18 mouse cellular contexts compared by ENCODE assay signal in the genomic region with DNA sequence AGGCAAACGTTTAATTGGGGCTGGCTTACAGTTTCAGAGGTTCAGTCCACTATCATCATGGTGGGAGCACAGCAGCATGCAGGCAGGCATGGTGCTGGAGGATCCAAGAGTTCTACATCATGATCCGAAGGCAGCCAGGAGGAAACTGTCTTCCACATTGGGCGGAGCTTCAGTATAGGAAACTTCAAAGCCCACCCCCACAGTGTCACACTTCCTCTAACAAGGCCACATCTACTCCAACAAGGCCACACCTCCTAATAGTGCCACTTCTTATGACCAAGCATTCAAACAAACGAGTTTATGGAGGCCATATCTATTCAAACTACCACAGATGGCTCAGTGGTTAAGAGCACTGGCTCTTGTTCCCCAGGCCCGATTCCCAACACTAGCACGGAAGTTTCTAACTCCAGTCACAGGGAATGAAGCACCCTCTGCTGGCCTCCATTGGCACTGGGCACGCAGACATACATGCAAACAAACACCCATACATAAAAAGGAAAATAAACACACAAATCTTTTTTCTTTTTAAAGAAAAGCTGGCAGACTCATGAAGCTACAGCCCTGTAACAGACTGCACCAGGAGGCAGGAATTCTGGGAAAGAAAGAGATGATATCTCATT. TPM values are rescaled to one million over a fixed set of nuclear protein-coding genes. Genes with fewer than 3 reads are reported as not detected.
A peak's percentile ranks its signal among the peaks of the same experiment; 100 is the strongest.
DNase-seq lines count a peak whose midpoint lies in the region; ATAC-seq and TF ChIP-seq lines count a peak whose summit lies in the region.
"Had no signal": no experiment of that assay in that cellular context is flagged by ENCODE, and none has a peak within 500 bp of the region (broad histone marks: within the 10 kb centered on the region; RNA-seq: fewer than 3 reads in every experiment).

No protein-coding gene starts in this region.

- H3K36me3 ChIP-seq in kidney, adult 2 months (ENCODE audit: control insufficient read depth, insufficient read depth, low read length), result no peaks in the 10 kb centered on the region
- H3K36me3 ChIP-seq in kidney, embryonic 14.5 days (ENCODE audit: control insufficient read depth, insufficient read depth, low read length), result no peaks in the 10 kb centered on the region
- no peaks in the 10 kb centered on the region for H3K36me3 ChIP-seq in lung, embryonic 14.5 days (ENCODE audit: insufficient read depth)

- H3K9me3 ChIP-seq in kidney, embryonic 14.5 days (ENCODE audit: control insufficient read depth, low read length), result no peaks in the 10 kb centered on the region
- no peaks in the 10 kb centered on the region for H3K9me3 ChIP-seq in lung, embryonic 14.5 days (ENCODE audit: low read depth, low read length)
- H3K9me3 ChIP-seq: embryonic facial prominence, embryonic 13.5 days; hindbrain, embryonic 13.5 days; limb, embryonic 15.5 days; midbrain, embryonic 13.5 days had no signal

- H3K9ac ChIP-seq in kidney, embryonic 14.5 days (ENCODE audit: low read depth, low read length), result no peak overlapping the region
- no peak overlapping the region for H3K9ac ChIP-seq in lung, embryonic 14.5 days
- H3K9ac ChIP-seq: embryonic facial prominence, embryonic 13.5 days; hindbrain, embryonic 13.5 days; limb, embryonic 15.5 days; midbrain, embryonic 13.5 days had no signal

- H3K4me2 ChIP-seq in kidney, embryonic 14.5 days (replicated peaks; ENCODE audit: low read depth, low read length), result no peak overlapping the region
- H3K4me2 ChIP-seq in lung, embryonic 14.5 days, result no peak overlapping the region
- H3K4me2 ChIP-seq: embryonic facial prominence, embryonic 13.5 days; hindbrain, embryonic 13.5 days; limb, embryonic 15.5 days; midbrain, embryonic 13.5 days had no signal

- WGBS in kidney, adult 2 months, result 69% methylated on average over 7 of the region's 7 CpGs
- 69% methylated on average over 7 of the region's 7 CpGs for WGBS in kidney, embryonic 14.5 days
- 64% methylated on average over 7 of the region's 7 CpGs for WGBS in lung, embryonic 14.5 days

- H3K27me3 ChIP-seq in kidney, adult 2 months (replicated peaks; ENCODE audit: control insufficient read depth, insufficient read depth, low read length), result no peaks in the 10 kb centered on the region
- H3K27me3 ChIP-seq in kidney, embryonic 14.5 days (ENCODE audit: control insufficient read depth, insufficient read depth, low read length), result no peaks in the 10 kb centered on the region
- H3K27me3 ChIP-seq in lung, embryonic 14.5 days (ENCODE audit: insufficient read depth, low read length), result no peaks in the 10 kb centered on the region
- H3K27me3 ChIP-seq: embryonic facial prominence, embryonic 13.5 days; hindbrain, embryonic 13.5 days; limb, embryonic 15.5 days; midbrain, embryonic 13.5 days had no signal

- ATAC-seq in kidney, embryonic 14.5 days (ENCODE audit: low FRiP score, low TSS enrichment), result no peak
- no peak for ATAC-seq in lung, embryonic 14.5 days (ENCODE audit: insufficient read depth)
- ATAC-seq: CD4-positive, CD25-positive, alpha-beta regulatory T cell, adult 4 months; midbrain, embryonic 13.5 days had no signal

- 0 out of 2 replicates have a peak, but pooled peaks have one; percentile 16 for TF ChIP-seq CTCF in kidney, adult 2 months (conservative IDR thresholded peaks at IDR 0.05; ENCODE audit: insufficient read depth, insufficient read length, low read depth, low read length)
- TF ChIP-seq CTCF in lung, embryonic 14.5 days (IDR thresholded peaks at IDR 0.05; ENCODE audit: low read depth), result peak; percentile 29; the same call in 1 of the 2 replicates

- H3K4me3 ChIP-seq in kidney, adult 2 months (ENCODE audit: insufficient read depth, low read depth, low read length), result no peak overlapping the region
- H3K4me3 ChIP-seq in kidney, embryonic 14.5 days (ENCODE audit: low read length), result no peak overlapping the region
- no peak overlapping the region for H3K4me3 ChIP-seq in lung, embryonic 14.5 days (ENCODE audit: low read depth, low read length)
- H3K4me3 ChIP-seq: embryonic facial prominence, embryonic 13.5 days; hindbrain, embryonic 13.5 days; limb, embryonic 15.5 days; midbrain, embryonic 13.5 days had no signal

- H3K27ac ChIP-seq in kidney, adult 2 months (ENCODE audit: insufficient read depth, low read depth, low read length), result no peak overlapping the region
- H3K27ac ChIP-seq in kidney, embryonic 14.5 days (ENCODE audit: low read depth, low read length), result no peak overlapping the region
- H3K27ac ChIP-seq in lung, embryonic 14.5 days (ENCODE audit: low read depth), result no peak overlapping the region
- H3K27ac ChIP-seq: embryonic facial prominence, embryonic 13.5 days; hindbrain, embryonic 13.5 days; limb, embryonic 15.5 days; midbrain, embryonic 13.5 days had no signal

- DNase-seq in cerebellum, adult 11-12 months, result peak; percentile 4
- no peak for DNase-seq in cerebellum, postnatal 14 days
- DNase-seq in kidney, adult 2 months, result no peak
- DNase-seq in lung, embryonic 14.5 days, result no peak
- no peak for DNase-seq in lung, adult 18-20 months
- DNase-seq in brain, adult 2 months (ENCODE audit: low read depth, low spot score), result peak; percentile 53
- DNase-seq in T-cell, adult 2 months (ENCODE audit: low spot score), result no peak
- DNase-seq: adrenal gland, postnatal 25 days; cerebellum, postnatal 36 days; gastrocnemius, postnatal 10 days; right cerebral cortex, adult 18-20 months; thymus, adult 2 months had no signal

- H3K4me1 ChIP-seq in kidney, adult 2 months (ENCODE audit: control insufficient read depth, insufficient read depth, low read length), result no peaks in the 10 kb centered on the region
- no peaks in the 10 kb centered on the region for H3K4me1 ChIP-seq in kidney, embryonic 14.5 days (ENCODE audit: control insufficient read depth, insufficient read depth, low read length)
- no peaks in the 10 kb centered on the region for H3K4me1 ChIP-seq in lung, embryonic 14.5 days (ENCODE audit: insufficient read depth)
- H3K4me1 ChIP-seq: embryonic facial prominence, embryonic 13.5 days had no signal

- no peak for TF ChIP-seq POLR2A in kidney, adult 2 months (IDR thresholded peaks at IDR 0.05; ENCODE audit: low read depth, low read length)

RNA-seq across cellular contexts. Expression of gene Slc35c1, which starts 13.1 kb away (rescaled TPM):
- polyA plus RNA-seq in kidney, adult 2 months (2012; rRNA removed), result 29.6 and 35.4 TPM in 2 replicates
- polyA plus RNA-seq in kidney, embryonic 14.5 days (2014; fragmentation: Nextera tagmentation; extraction: Ambion mirVana), result 6.9 and 13.6 TPM in 2 replicates
- 14.7 and 16.9 TPM in 2 replicates for polyA plus RNA-seq in lung, embryonic 14.5 days (2014; fragmentation: Nextera tagmentation; extraction: Ambion mirVana)

RNA-seq across cellular contexts. Expression of gene Cry2, which starts 13.4 kb away (rescaled TPM):
- polyA plus RNA-seq in kidney, adult 2 months (2012; rRNA removed), result 13.5 and 15.3 TPM in 2 replicates
- 13.8 and 21.3 TPM in 2 replicates for polyA plus RNA-seq in kidney, embryonic 14.5 days (2014; fragmentation: Nextera tagmentation; extraction: Ambion mirVana)
- 19.9 and 22.0 TPM in 2 replicates for polyA plus RNA-seq in lung, embryonic 14.5 days (2014; fragmentation: Nextera tagmentation; extraction: Ambion mirVana)

RNA-seq across cellular contexts. Expression of gene Mapk8ip1, which starts 46.2 kb away (rescaled TPM):
- polyA plus RNA-seq in kidney, adult 2 months (2012; rRNA removed), result 41.5 and 49.3 TPM in 2 replicates
- polyA plus RNA-seq in kidney, embryonic 14.5 days (2014; fragmentation: Nextera tagmentation; extraction: Ambion mirVana), result 15.6 and 20.8 TPM in 2 replicates
- polyA plus RNA-seq in lung, embryonic 14.5 days (2014; fragmentation: Nextera tagmentation; extraction: Ambion mirVana), result 6.2 TPM in 2 replicates

Comparison
In these comparisons a context has a peak if more than half of its experiments do, and no peak if none do; other contexts are left out.
1. DNase-seq: peak in cerebellum, adult 11-12 months (single experiment) and brain, adult 2 months (single experiment); none in cerebellum, postnatal 14 days (0 of 2), kidney, adult 2 months (single experiment), lung, embryonic 14.5 days (single experiment), lung, adult 18-20 months (0 of 2) and T-cell, adult 2 months (single experiment).